Mouse (Mus musculus) urinary bladder, postnatal 4 days (tissue): ENCODE data around the gene Zfp1.

ENCODE experiments used
- DNase-seq, 2 experiments: peaks; one replicate each; pipeline ENCODE4 v3.0.0; 2021 to 2022; ENCODE audit warnings: low spot score in 2 of 2

The Zfp1 gene

GRCm38 (mm10) chr8:111713291-111713690 lies 70.1 kb downstream of the Zfp1 start:
- DNase-seq, result no peak

- no peak for DNase-seq
Observed at GRCm38 (mm10) chr8:111713817-111714216, 70.6 kb downstream of the Zfp1 start.

GRCm38 (mm10) chr8:111714295-111714694 lies 71.1 kb downstream of the Zfp1 start:
- DNase-seq, result no peak

GRCm38 (mm10) chr8:111715514-111715913 lies 72.3 kb downstream of the Zfp1 start:
- no peak for DNase-seq

- DNase-seq, result peak; percentile 76 to 81
Observed at GRCm38 (mm10) chr8:111716603-111717487, 73.6 kb downstream of the Zfp1 start.

DNA sequence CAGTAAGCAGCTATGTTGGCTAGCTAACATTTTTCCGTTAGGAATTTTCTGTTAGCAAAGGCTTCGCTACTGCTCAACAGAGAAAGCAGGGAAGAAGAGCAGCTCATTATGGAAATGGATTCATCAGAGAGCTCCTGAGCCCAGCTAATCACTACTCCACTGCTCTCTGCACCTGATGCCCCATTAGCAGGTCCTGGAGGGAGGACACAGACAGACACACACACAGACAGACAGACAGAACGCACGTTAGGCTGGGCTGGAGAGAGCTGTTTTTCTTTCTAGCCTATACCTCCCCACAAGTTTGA lies 74.2 kb downstream of the Zfp1 start:
- no peak for DNase-seq

GRCm38 (mm10) chr8:111717866-111718265 lies 74.7 kb downstream of the Zfp1 start:
- DNase-seq, result peak in 1 of 2 experiments; percentile 65

GRCm38 (mm10) chr8:111718937-111719336 lies 75.7 kb downstream of the Zfp1 start:
- no peak for DNase-seq

GRCm38 (mm10) chr8:111720115-111720544 lies 76.9 kb downstream of the Zfp1 start:
- no peak for DNase-seq
